Mouse (Mus musculus): ENCODE measurements at regions not wholly inside any gene's neighbourhood (a gene's known extent, or its start where the extent isn't known, plus 50 kb on each side); places are given as distances from the start of the nearest gene placed in this dataset.

GRCm38 (mm10) chr13:53996867-53997266, 58.6 kb downstream of the Drd1 start:
- no peak for DNase-seq

- no peak for DNase-seq
These were observed 62.5 kb downstream of the Drd1 start for GRCm38 (mm10) chr13:53992863-53993451.

- no peak for DNase-seq
These were observed 76.3 kb downstream of the Drd1 start for GRCm38 (mm10) chr13:53979226-53979625.

DNA sequence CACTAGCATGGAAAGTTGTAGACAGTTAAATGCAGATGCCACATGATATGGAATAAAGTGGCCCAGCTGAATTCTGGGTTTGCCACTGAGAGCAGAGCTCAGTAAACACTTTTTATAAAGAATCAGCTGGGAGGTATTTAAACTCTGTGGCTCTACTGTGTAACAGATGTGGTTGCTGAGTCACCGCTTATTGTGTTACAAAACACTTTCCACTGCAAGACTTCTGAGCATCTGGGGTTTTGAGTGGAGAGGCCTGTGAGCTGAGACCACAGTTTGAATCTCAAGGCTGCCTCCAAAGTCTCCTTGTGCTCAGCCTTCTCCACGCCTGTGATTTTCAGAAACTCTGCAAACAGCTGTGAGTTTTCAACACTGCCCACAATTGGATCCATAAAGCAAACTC, 86.1 kb downstream of the Drd1 start:
- no peak for DNase-seq

DNA sequence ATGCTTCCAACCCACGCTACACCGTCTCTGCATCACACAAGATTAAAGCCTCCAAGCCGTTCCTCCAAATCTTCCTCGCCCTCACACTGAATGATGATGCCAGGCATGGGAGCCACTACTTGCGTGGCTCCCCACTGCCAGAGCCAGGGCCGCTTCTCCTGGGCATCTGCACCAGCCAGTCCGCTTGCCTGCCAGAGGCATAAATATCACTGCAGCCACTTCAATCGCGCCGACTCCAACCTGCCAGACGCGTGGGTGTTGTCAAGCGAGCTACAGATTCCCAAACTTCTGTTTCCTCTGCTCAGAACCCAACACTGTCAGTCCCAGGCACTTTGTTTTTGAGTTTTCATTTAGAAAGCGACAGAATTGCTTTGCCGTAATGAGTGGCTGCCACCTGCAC, 99.3 kb downstream of the Drd1 start:
- DNase-seq: no peak

DNA sequence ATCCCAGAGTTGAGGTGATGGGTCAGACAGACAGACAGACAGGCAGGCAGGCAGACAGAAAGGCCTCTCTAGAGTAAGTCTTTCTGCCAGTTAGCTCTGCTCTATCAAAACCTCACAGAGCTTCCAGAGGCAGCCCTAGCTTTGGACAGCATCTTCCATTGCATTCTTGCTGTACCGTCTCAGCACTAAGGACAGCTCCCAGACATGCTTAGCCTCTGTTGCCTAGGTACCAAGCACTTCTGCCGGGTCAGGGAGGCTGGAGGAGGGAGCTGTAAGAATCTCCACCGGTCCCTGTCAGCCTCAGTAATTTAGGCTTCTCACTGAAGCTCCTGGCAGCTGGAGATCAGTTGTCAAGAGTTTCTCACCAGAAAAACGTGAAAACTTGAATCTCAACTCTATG, 107.4 kb downstream of the Drd1 start:
- DNase-seq: peak in 1 of 2 experiments; percentile 6

GRCm38 (mm10) chr13:53945681-53946080, 109.8 kb downstream of the Drd1 start:
- DNase-seq: peak; percentile 31 to 47

- DNase-seq: no peak
These were observed 114.3 kb downstream of the Drd1 start for GRCm38 (mm10) chr13:53941005-53941747.

DNA sequence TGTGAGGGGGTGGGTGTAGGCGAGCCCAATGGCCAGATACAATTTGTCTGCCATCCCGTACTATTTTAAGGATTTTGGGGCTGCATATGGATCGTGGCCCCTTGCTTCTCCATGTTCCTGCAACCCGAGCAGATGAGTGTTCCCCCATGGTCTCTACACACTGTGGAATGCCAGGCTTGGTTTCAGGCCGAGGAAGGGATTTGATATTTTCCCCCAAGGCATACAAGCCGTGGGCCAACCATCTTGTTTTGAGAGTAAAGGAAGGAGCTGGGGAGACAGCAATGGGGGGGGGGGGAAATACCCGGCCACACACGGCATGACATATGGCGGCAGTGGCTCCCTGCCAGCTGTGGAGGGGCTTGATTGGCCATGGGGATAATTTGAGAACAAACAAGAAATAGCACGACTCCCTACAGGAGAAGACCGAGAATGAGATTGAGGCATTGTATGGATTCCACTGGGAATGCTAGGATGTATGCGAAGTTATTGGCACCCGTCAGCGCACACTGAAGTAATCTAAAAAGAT, 120.3 kb downstream of the Drd1 start:
- no peak for DNase-seq

- no peak for DNase-seq
These were observed 121.0 kb downstream of the Drd1 start for GRCm38 (mm10) chr13:53934457-53934856.

- no peak for DNase-seq
These were observed 129.4 kb downstream of the Drd1 start for GRCm38 (mm10) chr13:53926128-53926527.

GRCm38 (mm10) chr13:53924433-53924832, 131.1 kb downstream of the Drd1 start:
- no peak for DNase-seq

DNA sequence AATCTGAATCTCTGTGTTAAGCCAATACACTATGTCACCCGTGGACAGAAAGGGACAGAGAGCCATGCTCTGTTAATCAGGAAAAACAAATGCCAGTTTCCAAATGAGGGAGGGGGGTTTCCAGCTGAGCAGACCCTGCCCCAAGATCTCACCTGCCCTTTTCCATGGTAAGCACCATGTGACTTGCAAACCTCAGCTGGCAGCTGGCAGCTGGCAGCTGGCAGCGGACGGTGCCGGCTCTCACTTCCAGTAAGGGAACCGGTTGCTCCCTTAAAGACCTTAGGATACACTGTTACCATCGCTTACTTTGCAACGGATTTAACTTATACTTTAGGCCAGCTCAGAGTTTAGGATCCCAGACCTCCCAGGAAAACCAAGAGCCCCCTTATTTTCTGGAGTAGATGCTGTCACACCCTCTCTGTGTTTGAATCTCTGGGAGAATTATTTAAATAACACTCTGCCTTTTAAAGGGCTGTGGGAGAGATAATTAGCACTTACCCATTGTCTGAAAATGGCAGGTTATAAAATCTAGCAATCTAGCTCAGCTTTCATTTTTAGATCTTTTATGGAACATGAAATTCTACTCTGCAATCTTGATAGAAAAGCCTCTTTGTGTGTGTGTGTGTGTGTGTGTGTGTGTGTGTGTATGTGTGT, 131.7 kb downstream of the Drd1 start:
- DNase-seq: no peak

DNA sequence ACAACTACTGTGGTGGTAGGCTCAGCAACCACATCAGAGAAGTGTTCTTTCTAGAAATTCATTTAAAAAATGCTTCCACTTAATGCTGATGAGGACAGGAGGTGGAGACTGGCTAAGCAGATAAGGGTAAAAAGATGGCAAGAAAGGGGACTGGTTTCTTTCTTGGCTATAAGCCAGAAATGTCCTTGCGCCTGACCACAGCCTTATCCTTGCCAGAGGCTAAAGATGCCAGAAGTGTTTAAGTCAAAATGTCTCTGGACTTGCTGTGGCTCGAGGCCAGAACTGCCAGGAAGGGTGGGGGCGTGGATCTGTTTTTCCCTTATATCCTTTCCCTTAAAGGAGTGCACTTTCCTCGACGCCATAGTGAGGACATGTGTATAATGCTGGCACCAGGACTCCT, 133.7 kb downstream of the Drd1 start:
- DNase-seq: no peak

GRCm38 (mm10) chr13:53919851-53920381, 135.6 kb downstream of the Drd1 start:
- DNase-seq: no peak

- no peak for DNase-seq
These were observed 140.0 kb downstream of the Drd1 start for GRCm38 (mm10) chr13:53915456-53915855.

DNA sequence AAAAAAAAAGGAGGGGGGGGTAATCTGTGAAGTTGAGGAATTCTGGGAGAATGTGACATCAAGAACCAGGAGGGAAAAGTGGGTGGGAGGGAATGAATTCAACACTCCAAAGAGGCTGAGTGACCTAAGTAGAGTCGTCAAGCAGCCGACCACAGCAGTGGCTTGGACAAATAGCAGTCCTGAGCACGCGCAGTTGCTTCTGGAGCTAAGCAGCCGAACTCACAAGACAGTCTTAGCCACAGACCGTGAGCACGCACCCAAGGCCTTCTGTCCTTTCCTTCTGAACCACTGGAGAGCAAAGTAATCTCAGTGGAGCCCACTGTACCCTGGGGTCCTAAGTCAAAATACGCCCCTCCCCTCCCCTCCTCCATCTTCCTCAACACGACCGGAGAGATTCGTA, 141.1 kb downstream of the Drd1 start:
- peak; percentile 31 to 50 for DNase-seq

DNA sequence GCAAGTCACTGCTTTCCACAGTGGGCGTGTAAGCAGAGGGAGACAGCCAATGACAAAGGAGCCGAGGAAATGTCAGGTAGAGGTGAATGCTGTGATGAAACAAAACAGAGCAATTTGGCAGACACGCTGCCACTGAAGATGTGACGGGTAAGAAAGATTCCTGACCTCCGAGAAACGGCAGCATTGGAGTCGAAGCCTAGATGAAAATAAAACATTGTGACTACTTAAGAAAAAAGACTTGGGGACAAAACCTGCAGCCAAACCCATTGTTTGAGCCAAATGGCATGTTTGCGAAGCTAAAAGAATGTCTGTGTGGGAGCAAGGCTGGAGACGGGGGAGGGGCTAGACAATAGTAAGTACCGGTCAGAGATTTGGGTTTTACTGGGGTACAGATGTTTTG, 142.0 kb downstream of the Drd1 start:
- no peak for DNase-seq

- no peak for DNase-seq
These were observed 143.7 kb downstream of the Drd1 start for GRCm38 (mm10) chr13:53911846-53912245.

DNA sequence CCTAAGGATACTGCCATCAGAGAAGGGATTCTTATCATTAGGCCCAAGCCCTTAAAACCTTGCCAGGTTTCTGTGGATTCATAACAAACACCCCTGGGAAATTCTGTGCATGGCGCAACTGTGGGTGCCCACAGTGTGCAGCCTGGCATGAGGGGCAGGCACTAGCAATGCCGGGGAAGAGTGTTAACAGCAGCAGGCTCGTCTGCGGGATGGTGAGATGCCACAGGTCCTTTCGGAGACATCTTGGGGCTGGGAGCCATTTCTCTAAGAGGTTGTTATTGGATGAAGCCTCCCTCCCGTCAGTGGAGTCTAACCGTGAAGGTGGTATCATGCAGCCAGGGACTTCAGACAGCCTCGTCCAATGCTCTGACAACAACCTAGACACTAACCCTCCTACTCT, 144.2 kb downstream of the Drd1 start:
- no peak for DNase-seq

DNA sequence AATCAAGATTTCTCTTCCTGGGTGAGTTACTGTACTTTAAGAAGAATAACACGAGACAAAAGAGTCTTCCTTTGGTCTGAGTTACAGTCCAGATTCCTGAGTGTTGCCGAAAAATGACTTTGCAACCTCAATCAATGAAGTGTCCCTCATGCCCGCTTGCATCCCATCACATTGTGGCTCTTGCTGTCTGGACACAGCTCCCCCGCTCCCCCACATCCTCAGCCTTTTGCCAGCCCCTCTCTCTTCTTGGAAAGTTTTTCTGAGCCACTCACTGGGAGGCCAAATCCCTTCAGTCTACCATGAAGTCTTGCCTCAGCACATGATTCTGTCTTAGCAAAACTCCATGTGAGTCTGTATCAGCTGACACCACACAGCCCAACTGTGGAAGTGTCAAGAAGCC, 145.3 kb downstream of the Drd1 start:
- no peak for DNase-seq

GRCm38 (mm10) chr13:53904471-53904870, 151.0 kb downstream of the Drd1 start:
- no peak for DNase-seq

- DNase-seq: no peak
These were observed 151.9 kb downstream of the Drd1 start for GRCm38 (mm10) chr13:53903626-53904025.

- no peak for DNase-seq
These were observed 152.7 kb downstream of the Drd1 start for GRCm38 (mm10) chr13:53902831-53903230.
